Mouse (Mus musculus): ENCODE data around the gene Ybey. TPM values are rescaled to one million over a fixed set of nuclear protein-coding genes. Genes with fewer than 3 reads are reported as not detected.

Gene Ybey
- 1.5 TPM for total RNA-seq (2023)

GRCm38 (mm10) chr10:76468203-76469162, at the start of gene Ybey, which contains the start of gene Mcm3ap:
Gene Ybey (minus strand): TSS chr10:76469114.
Gene Mcm3ap (plus strand): TSS chr10:76468927.

DNA sequence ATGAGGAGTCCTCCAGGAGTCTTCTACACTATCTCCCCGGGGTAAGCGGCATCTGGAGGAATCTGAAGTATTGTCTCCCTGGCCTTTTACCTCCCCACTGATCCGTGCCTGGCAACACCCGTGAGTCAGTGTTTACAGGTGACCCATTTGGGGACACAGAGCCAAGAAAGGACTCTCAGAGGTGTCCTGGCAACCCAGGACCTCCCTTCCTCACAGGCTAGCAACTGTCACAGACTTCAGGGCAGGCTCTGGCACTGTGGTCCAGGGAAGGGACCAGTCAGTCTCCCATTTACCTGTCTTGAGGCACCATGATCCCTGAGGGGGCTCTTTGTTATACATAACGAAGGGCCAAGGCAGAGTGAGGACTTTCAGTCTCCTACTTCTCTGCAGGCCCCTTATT, 20.1 kb downstream of the Ybey start, which contains the start of gene 2610028H24Rik:
2610028H24Rik (plus strand) TSS at position 231 of the 400 bp plus-strand sequence.

GRCm38 (mm10) chr10:76442178-76443088, 26.5 kb downstream of the Ybey start, which contains the start of gene Pcnt:
Gene Pcnt (minus strand): TSS chr10:76442786.

DNA sequence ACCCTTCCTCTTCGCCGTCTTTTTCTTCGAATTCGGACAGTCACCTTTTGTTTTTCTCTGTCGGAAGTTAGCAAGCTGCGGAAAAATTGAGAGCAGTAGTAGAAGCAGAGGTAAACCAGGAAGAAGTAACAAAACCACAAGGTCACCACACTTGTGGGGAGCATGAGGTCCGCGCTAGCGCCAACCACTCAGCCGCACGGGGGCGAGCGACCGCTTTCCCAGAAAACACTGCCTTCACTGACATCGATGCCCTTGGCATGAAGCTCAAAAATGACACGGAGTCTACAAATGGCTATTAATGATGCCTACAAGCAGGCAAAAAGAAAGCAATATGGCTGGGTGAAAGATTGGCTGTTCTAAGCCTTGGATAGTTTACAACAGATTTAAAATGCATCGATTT, 28.6 kb downstream of the Ybey start, which contains the start of gene AC141477.1:
AC141477.1 (minus strand) TSS at position 164 of the 400 bp plus-strand sequence.

Other genes with a start within 250 kb of the Ybey start
- gene Prmt2, start 231.2 kb downstream of the Ybey start, total RNA-seq (2023): 8.1 TPM
- not detected for gene S100b, start 215.3 kb downstream of the Ybey start, total RNA-seq (2023)
- 2.6 TPM for gene Dip2a, start 123.8 kb downstream of the Ybey start, total RNA-seq (2023)
- not detected for gene AC141477.1, start 28.7 kb downstream of the Ybey start, total RNA-seq (2023)
- gene Pcnt, start 26.3 kb downstream of the Ybey start, total RNA-seq (2023): 67.8 TPM
- gene 2610028H24Rik, start 20.0 kb downstream of the Ybey start, total RNA-seq (2023): not detected
- 74.8 TPM for gene Mcm3ap, start 187 bp downstream of the Ybey start, total RNA-seq (2023)
- gene Lss, start 62.5 kb upstream of the Ybey start, total RNA-seq (2023): 28.1 TPM
- not detected for gene Spatc1l, start 93.2 kb upstream of the Ybey start, total RNA-seq (2023)
- not detected for gene Ftcd, start 106.5 kb upstream of the Ybey start, total RNA-seq (2023)
- 0.21 TPM for gene Col6a2, start 154.5 kb upstream of the Ybey start, total RNA-seq (2023)

Data from CD8-positive naive resting alpha-beta T cell, adult 57 days (primary cell).